Mouse (Mus musculus) thymus, adult 2 months (tissue): ENCODE measurements at regions not wholly inside any gene's neighbourhood (a gene's known extent, or its start where the extent isn't known, plus 50 kb on each side); places are given as distances from the start of the nearest gene placed in this dataset.

Source experiments
- CTCF ChIP-seq: fragments of 200-500 bp; IDR thresholded peaks from 2 replicates; pipeline ENCODE4 v1.5.1; 2012; ENCODE audit warnings: mild to moderate bottlenecking, control low read depth, low read length, moderate library complexity, borderline replicate concordance; ENCODE audit not compliant: control insufficient read depth, poor library complexity, insufficient read depth; ENCODE audit errors: extremely low read depth
- POLR2A ChIP-seq: fragments of 200-500 bp; IDR thresholded peaks from 2 replicates; pipeline ENCODE4 v1.6.1; 2012; ENCODE audit warnings: mild to moderate bottlenecking, low read length, control low read depth, moderate library complexity; ENCODE audit not compliant: control insufficient read depth, poor library complexity, insufficient read depth; ENCODE audit errors: extremely low read depth

DNA sequence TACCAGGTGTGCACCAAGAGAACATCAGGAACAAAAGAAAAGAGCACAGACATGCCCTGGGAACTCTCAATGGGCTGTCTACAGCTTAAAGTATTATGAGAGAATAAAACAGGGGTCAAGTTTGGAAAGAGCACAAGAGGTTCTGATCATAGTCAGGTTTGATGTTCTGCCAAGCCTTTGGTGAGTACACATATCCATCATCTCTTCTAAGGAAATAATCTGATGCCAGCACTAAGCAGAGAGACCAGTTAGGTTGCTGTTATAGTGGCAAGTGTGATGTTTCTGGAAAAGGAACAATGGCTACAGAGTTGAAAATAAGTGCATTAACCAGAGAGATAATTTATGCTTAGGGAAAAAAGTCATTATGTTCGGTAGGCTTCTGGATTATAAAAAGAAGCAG is 136.9 kb upstream of the Gm11146 start:
- TF ChIP-seq POLR2A (no peak), CTCF (no peak)
